Mouse (Mus musculus) cerebellum, adult 2 months (tissue): ENCODE measurements around the gene Chaf1a. TPM values are rescaled to one million over a fixed set of nuclear protein-coding genes. Genes with fewer than 3 reads are reported as not detected.

Source experiments
- DNase-seq, 2 experiments: peaks; one replicate each; pipeline ENCODE4 v3.0.0; 2021
- H3K27ac ChIP-seq: fragments of 200-500 bp; 2 replicates; pipeline ENCODE4 v1.5.1; 2012; ENCODE audit warnings: low read length, control low read depth, inconsistent platforms; ENCODE audit not compliant: insufficient read depth
- H3K27me3 ChIP-seq: fragments of 200-500 bp; 2 replicates; pipeline ENCODE4 v1.6.1; 2012; ENCODE audit warnings: inconsistent platforms, mild to moderate bottlenecking, low read length, moderate library complexity; ENCODE audit not compliant: control insufficient read depth, insufficient read depth
- H3K4me1 ChIP-seq: fragments of 200-500 bp; 2 replicates; pipeline ENCODE4 v1.6.1; 2011; ENCODE audit warnings: low read length; ENCODE audit not compliant: control insufficient read depth, insufficient read depth
- H3K4me3 ChIP-seq: fragments of 200-500 bp; replicated peaks from 2 replicates; pipeline ENCODE3; 2011; ENCODE audit warnings: mild to moderate bottlenecking, low read depth, low read length, control low read depth; ENCODE audit not compliant: insufficient read depth
- CTCF ChIP-seq: fragments of 200-500 bp; IDR thresholded peaks from 2 replicates; pipeline ENCODE4 v1.5.1; 2011; ENCODE audit warnings: low read depth, mild to moderate bottlenecking, control low read depth, low read length, moderate library complexity, borderline replicate concordance; ENCODE audit not compliant: insufficient read depth
- POLR2A ChIP-seq: fragments of 200-500 bp; IDR thresholded peaks from 2 replicates; pipeline ENCODE4 v1.6.1; 2011; ENCODE audit warnings: low read length, control low read depth, borderline replicate concordance; ENCODE audit not compliant: insufficient read depth
- WGBS: fragments of 180-500 bp; shearing (Covaris S2); methylation state at CpG from one replicate; pipeline ENCODE4 v1.1.7; 2018; 5-methylcytosine and 5-hydroxymethylcytosine counted together
- polyA plus RNA-seq: library from polyadenylated mRNA; depleted of rRNA; stranded (reverse); fragments of >200 nt; gene quantifications from 2 replicates; pipeline ENCODE4 v1.2.3, GENCODE M21; 2012

The Chaf1a gene
- polyA plus RNA-seq, 1 experiment: 2.9 TPM

DNA sequence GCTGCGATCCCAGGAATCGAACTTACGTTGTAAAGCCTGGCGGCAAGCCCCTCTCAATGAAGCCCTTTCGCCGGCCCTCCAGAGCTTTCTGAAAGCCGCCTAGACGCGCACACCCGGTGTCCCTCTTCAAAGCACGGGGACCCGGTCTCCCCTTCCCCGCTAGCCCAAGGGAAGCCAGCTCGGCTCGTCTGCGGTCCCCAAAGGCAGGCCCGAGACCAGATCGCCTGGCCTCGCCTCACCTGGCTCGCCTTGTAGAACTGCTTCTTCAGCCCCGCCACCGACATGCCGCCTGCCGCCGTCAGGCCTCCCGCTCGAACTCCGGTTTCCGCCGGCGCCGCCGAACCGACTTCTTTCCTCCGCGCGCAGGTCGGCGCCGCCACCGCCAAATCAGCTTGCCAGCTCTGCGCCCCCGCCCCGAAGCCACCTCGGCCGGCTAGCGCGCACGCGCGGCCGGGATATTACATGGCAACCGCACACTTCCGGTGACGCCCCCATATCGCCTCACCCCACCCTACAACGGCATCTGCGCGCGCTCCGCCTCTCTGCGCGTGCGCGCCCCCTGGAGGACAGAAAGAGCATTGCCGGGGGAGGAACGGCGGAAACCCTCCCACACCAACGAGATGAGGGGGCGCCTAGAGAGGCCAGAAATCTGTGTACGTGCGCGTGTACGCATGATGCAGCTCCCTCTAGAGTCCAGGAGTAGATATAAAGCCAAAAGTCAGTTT lies 3.9 kb upstream of the Chaf1a start, which contains the start of gene Sh3gl1:
Gene Sh3gl1 (minus strand): TSS at position 460 of the 725 bp plus-strand sequence.
- peak within 1 kb of the TSS; percentile 69 for H3K4me3 ChIP-seq
- under 1% methylated on average over 74 of the region's 74 CpGs for WGBS
- no peaks in the 10 kb centered on the region for H3K27me3 ChIP-seq
- H3K27ac ChIP-seq: peak within 1 kb of the TSS; percentile 74
- peak; percentile 99 to 100 for DNase-seq
- H3K4me1 ChIP-seq: peaks cover 20% of the 10 kb centered on the region
- peak; percentile 94 for TF ChIP-seq CTCF
- TF ChIP-seq POLR2A: peak; percentile 78

DNA sequence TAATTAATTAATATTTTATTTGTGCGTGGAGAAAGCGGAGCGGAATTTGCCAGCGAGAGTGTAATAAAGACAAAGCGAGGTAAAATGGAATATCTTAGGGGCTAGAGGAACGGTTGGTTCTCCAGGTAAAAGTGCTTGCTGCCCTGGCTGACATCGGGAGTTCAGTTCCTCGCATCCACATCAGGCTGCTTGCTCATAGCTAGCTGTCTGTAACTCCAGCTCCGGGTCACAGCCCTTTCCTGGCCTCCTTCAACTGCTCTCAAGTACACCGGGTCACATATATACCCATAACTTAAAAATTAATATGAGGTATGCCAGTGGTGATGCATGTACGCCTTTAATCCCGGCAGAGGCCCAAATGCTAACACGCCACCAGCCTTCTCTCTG lies 3.3 kb upstream of the Chaf1a start:
- H3K27ac ChIP-seq: peak overlapping the region; percentile 21; the same call in 1 of the 2 replicates
- TF ChIP-seq CTCF: no peak
- no peak for TF ChIP-seq POLR2A
- peaks cover 18% of the 10 kb centered on the region for H3K4me1 ChIP-seq
- H3K27me3 ChIP-seq: no peaks in the 10 kb centered on the region
- DNase-seq: no peak
- peak overlapping the region; percentile 50 for H3K4me3 ChIP-seq
- WGBS: 30% methylated on average over 13 of the region's 13 CpGs

DNA sequence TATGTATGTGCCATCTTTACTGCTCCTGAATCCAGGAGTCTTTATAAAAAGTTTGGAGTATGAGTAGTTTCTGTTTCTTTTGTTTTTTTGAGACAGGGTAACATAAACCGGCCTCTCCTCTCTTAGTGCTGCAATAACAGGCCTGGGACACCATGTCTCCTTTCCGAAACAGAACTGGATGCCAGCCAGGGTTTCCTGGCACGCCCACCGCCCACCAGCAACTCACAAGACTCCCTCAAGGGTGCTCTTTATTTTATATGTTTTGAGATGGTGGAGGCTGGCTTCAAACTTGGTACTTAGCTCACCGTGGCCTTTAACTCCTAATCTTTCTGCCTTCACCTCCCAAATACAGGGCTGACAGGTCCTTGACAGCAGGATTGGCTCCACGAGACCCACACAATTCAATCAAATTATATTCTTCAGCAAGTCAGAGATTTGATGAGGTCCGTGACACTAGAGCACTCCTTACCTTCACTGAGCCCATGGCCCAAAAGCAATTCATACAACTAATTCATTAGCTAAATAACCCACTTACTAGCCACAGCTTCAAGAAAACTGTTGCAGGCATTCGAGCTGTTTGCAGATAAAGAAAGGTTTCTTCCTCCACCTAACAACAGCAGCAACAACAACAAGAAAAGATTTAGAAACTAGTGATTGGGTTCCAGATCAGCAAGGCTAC lies 1.5 kb upstream of the Chaf1a start:
- H3K27ac ChIP-seq: no peak overlapping the region
- TF ChIP-seq POLR2A: no peak
- no peak for TF ChIP-seq CTCF
- no peak for DNase-seq
- peaks cover 9% of the 10 kb centered on the region for H3K4me1 ChIP-seq
- 70% methylated on average over 8 of the region's 8 CpGs for WGBS
- no peak overlapping the region for H3K4me3 ChIP-seq
- H3K27me3 ChIP-seq: no peaks in the 10 kb centered on the region

DNA sequence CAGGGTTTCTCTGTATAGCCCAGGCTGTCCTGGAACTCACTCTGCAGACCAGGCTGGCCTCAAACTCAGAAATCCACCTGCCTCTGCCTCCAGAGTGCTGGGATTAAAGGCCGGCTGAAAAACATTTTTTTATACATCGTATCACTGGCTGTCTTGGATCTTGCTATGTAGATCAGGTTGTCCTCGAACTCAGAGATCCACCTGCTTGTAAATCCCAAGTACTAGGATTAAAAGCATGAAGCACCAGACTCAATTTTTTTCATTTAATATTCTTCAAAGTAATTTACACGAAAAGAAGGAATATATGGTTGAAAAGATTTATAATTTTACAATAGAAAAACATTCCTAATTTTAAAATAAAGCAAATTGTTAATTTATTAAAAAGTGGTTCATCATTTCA lies 894 bp upstream of the Chaf1a start:
- H3K4me3 ChIP-seq: no peak overlapping the region
- WGBS: 67% methylated on average over 4 of the region's 4 CpGs
- DNase-seq: no peak
- H3K4me1 ChIP-seq: peaks cover 6% of the 10 kb centered on the region
- TF ChIP-seq CTCF (no peak), POLR2A (no peak)
- H3K27me3 ChIP-seq: no peaks in the 10 kb centered on the region
- H3K27ac ChIP-seq: no peak overlapping the region

DNA sequence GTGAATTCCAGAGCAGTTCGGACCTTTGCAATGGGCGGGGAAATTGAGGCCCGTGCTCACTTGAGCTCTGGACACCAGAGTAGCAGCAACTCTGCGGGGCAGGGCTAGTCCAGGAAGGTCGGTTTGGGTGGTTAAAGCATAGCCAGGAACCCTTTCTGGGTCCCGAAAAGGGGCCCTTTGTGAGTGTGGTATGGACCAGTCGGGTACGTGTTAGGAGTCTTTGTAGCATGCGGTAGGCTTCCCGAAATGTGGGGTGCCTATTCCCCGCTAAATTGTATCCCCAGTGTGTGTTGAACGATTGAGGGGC lies 571 bp downstream of the Chaf1a start:
- DNase-seq: no peak
- no peak overlapping the region for H3K27ac ChIP-seq
- 1% methylated on average over 12 of the region's 12 CpGs for WGBS
- TF ChIP-seq CTCF: no peak
- TF ChIP-seq POLR2A: no peak
- H3K27me3 ChIP-seq: no peaks in the 10 kb centered on the region
- H3K4me1 ChIP-seq: no peaks in the 10 kb centered on the region; the same call in 1 of the 2 replicates
- H3K4me3 ChIP-seq: no peak overlapping the region

DNA sequence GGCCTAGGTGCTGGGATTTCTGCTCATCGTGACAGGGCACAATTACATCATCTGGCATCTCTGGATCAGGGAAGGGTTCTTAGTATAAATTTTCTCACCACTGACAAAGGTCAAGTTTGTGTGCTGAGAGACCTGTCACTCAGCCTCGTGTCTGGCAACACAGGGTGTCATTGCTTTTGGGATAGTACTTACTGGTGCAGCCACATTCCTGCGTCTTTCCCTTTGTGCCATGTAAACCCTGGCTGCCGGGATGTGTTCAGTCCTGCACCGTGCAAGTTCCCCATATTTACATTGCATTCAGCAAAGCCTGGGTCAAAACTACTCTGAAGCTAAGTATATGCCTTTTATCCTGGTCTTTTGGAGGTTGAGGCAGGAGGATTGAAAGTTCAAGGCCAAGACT lies 11.1 kb downstream of the Chaf1a start:
- no peak for DNase-seq
- Histone ChIP-seq H3K27me3 (no peaks in the 10 kb centered on the region), H3K4me3 (no peak overlapping the region), H3K4me1 (no peaks in the 10 kb centered on the region), H3K27ac (no peak overlapping the region)
- TF ChIP-seq CTCF (no peak), POLR2A (no peak)
- 86% methylated on average over 5 of the region's 5 CpGs for WGBS

DNA sequence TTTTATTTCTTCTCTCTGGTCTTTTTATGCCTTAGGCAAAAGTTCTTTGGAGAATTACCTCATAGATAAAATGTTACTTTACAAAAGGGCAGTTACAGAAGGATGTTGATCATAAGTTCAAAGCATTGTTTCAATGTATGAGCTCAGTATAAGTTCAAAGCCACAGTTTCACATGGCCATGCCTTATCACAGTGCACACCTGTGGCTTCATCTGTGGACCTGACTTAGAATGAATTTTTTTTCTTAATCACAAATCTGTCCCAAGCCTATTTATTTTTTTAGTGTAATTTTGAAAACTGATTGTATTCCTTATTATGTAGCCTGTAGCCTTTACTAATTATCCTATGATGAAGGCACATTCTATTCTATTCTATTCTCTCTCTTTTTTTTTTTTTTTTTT lies 14.7 kb downstream of the Chaf1a start:
- Histone ChIP-seq H3K27me3 (no peaks in the 10 kb centered on the region), H3K27ac (no peak overlapping the region), H3K4me1 (peaks cover 17% of the 10 kb centered on the region), H3K4me3 (no peak overlapping the region)
- no peak for DNase-seq
- no peak for TF ChIP-seq CTCF
- TF ChIP-seq POLR2A: no peak
